Mouse (Mus musculus) macrophage (primary cell): ENCODE data around the gene Phf24. TPM values are rescaled to one million over a fixed set of nuclear protein-coding genes. Genes with fewer than 3 reads are reported as not detected.

ENCODE experiments used
- H3K27ac ChIP-seq: fragments of 350-480 bp; formaldehyde crosslinking; 2 replicates; pipeline ENCODE4 v1.9.0; 2021
- H3K36me3 ChIP-seq: fragments of 350-480 bp; formaldehyde crosslinking; 2 replicates; pipeline ENCODE4 v1.9.0; 2021; ENCODE audit errors: inconsistent target
- H3K4me3 ChIP-seq: fragments of 350-480 bp; formaldehyde crosslinking; 2 replicates; pipeline ENCODE4 v1.9.0; 2021; ENCODE audit errors: inconsistent target
- H3K79me2 ChIP-seq: fragments of 350-480 bp; formaldehyde crosslinking; 2 replicates; pipeline ENCODE4 v1.9.0; 2021; ENCODE audit errors: inconsistent target
- WGBS: methylation state at CpG from one replicate; pipeline ENCODE4 v1.1.7; 2026; ENCODE audit warnings: inconsistent platforms; ENCODE audit not compliant: missing documents; 5-methylcytosine and 5-hydroxymethylcytosine counted together
- polyA plus RNA-seq: library from polyadenylated mRNA; stranded (reverse); fragments of 250-400 nt; gene quantifications from 3 replicates; pipeline ENCODE4 v1.2.4, GENCODE M21; 2018; ENCODE audit warnings: inconsistent platforms

Gene Phf24
- polyA plus RNA-seq, 1 experiment from 2014 or later: not detected

- Histone ChIP-seq H3K4me3 (peak overlapping the region; percentile 32), H3K27ac (peak overlapping the region; percentile 63), H3K79me2 (no peaks in the 10 kb centered on the region), H3K36me3 (no peaks in the 10 kb centered on the region)
- WGBS: 7% methylated on average over 16 of the region's 27 CpGs
These were observed 33.7 kb downstream of the Phf24 start for GRCm38 (mm10) chr4:42950065-42950558.

GRCm38 (mm10) chr4:42951206-42952195 is 35.0 kb downstream of the Phf24 start:
- H3K79me2 ChIP-seq: no peaks in the 10 kb centered on the region
- no peak overlapping the region for H3K27ac ChIP-seq
- H3K36me3 ChIP-seq: no peaks in the 10 kb centered on the region
- 66% methylated on average over 11 of the region's 11 CpGs for WGBS
- no peak overlapping the region for H3K4me3 ChIP-seq

DNA sequence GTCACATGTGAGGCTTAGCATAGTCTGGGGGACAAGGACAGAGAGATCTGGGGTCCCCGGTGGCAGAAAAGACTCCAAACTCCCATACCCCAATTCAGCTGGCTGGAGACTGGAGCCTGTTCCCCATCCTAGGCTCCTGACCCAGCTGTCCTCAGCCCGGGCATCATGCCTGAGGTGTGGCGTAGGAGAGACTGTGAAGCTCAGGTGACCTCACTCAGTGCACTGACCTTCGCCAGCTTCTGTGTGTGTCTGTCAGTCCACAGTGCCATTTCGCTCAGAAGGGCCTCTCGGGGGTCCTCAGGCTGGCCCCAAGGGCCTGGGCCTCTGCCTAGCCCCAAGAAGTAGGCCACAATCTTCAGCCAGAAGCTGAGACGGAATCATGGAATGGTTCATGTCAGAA is 36.1 kb downstream of the Phf24 start:
- Histone ChIP-seq H3K27ac (no peak overlapping the region), H3K4me3 (no peak overlapping the region), H3K36me3 (peaks cover 10% of the 10 kb centered on the region; the same call in 1 of the 2 replicates), H3K79me2 (no peaks in the 10 kb centered on the region)
- 96% methylated on average over 7 of the region's 7 CpGs for WGBS

- 83% methylated on average over 8 of the region's 10 CpGs for WGBS
- H3K36me3 ChIP-seq: peaks cover 14% of the 10 kb centered on the region; the same call in 1 of the 2 replicates
- no peak overlapping the region for H3K4me3 ChIP-seq
- H3K79me2 ChIP-seq: no peaks in the 10 kb centered on the region
- H3K27ac ChIP-seq: no peak overlapping the region
These were observed 37.1 kb downstream of the Phf24 start for GRCm38 (mm10) chr4:42953435-42954094.

DNA sequence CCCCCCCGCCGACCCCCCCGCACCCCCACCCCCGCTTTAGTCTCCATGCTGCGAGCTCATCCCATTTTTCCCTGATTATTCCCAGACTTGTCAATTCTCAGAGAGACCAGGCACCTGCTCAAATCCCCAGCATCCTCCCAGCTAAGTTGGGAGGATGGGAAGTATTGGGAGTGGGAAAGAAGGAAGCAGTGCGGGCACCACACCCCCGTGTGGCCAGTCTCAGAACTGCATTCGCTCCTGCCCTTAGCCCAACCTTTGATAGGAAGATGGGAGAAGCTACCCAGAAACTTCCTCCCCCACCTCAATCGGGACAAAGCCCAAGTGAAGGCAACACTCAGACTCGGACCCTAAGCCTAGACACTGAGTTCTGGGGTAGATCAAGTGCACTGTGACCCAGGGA is 37.8 kb downstream of the Phf24 start:
- H3K36me3 ChIP-seq: peaks cover 14% of the 10 kb centered on the region; the same call in 1 of the 2 replicates
- WGBS: 29% methylated on average over 10 of the region's 10 CpGs
- no peak overlapping the region for H3K4me3 ChIP-seq
- no peaks in the 10 kb centered on the region for H3K79me2 ChIP-seq
- no peak overlapping the region for H3K27ac ChIP-seq

GRCm38 (mm10) chr4:42955200-42955599 is 38.7 kb downstream of the Phf24 start:
- H3K36me3 ChIP-seq: peaks cover 14% of the 10 kb centered on the region; the same call in 1 of the 2 replicates
- no peak overlapping the region for H3K27ac ChIP-seq
- no peaks in the 10 kb centered on the region for H3K79me2 ChIP-seq
- 97% methylated on average over 3 of the region's 3 CpGs for WGBS
- H3K4me3 ChIP-seq: no peak overlapping the region

DNA sequence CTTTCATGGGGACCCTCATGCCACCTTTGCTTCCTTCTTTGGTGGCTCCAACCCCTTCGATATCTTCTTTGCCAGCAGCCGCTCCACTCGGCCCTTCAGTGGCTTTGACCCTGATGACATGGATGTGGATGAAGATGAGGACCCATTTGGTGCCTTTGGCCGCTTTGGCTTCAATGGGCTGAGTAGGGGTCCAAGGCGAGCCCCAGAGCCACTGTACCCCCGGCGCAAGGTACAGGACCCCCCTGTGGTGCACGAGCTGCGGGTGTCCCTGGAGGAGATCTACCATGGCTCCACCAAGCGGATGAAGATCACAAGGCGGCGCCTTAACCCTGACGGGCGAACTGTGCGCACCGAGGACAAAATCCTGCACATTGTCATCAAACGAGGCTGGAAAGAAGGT is 40.1 kb downstream of the Phf24 start:
- 94% methylated on average over 17 of the region's 17 CpGs for WGBS
- peaks cover 14% of the 10 kb centered on the region; the same call in 1 of the 2 replicates for H3K36me3 ChIP-seq

DNA sequence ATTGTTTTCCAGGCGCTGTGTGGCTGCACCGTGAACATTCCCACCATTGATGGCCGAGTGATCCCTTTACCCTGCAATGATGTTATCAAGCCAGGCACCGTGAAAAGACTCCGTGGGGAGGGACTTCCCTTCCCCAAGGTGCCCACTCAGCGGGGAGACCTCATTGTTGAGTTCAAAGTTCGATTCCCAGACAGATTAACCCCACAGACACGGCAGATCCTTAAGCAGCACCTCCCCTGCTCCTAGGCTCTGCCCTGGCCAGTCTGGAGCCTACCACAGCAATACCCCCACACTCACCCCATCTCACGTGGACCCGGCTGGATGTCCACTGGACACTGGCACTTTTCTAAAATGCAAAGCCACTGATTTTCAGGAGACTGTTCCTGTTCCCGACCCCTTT is 40.8 kb downstream of the Phf24 start:
- no peak overlapping the region for H3K4me3 ChIP-seq
- WGBS: 92% methylated on average over 11 of the region's 11 CpGs
- H3K36me3 ChIP-seq: peaks cover 14% of the 10 kb centered on the region; the same call in 1 of the 2 replicates
- H3K79me2 ChIP-seq: no peaks in the 10 kb centered on the region
- H3K27ac ChIP-seq: no peak overlapping the region

More for the DNA sequence above, 40.1 kb downstream of the Phf24 start:
- H3K79me2 ChIP-seq: no peaks in the 10 kb centered on the region
- H3K27ac ChIP-seq: no peak overlapping the region
- no peak overlapping the region for H3K4me3 ChIP-seq

GRCm38 (mm10) chr4:42957979-42958378 is 41.5 kb downstream of the Phf24 start:
- H3K27ac ChIP-seq: no peak overlapping the region
- WGBS: 94% methylated on average over 8 of the region's 8 CpGs

GRCm38 (mm10) chr4:42958942-42959341 is 42.5 kb downstream of the Phf24 start:
- H3K79me2 ChIP-seq: no peaks in the 10 kb centered on the region
- no peak overlapping the region for H3K27ac ChIP-seq
- 90% methylated on average over 8 of the region's 8 CpGs for WGBS
- no peak overlapping the region for H3K4me3 ChIP-seq
- peaks cover 14% of the 10 kb centered on the region; the same call in 1 of the 2 replicates for H3K36me3 ChIP-seq

More at GRCm38 (mm10) chr4:42957979-42958378, 41.5 kb downstream of the Phf24 start:
- H3K4me3 ChIP-seq: no peak overlapping the region
- H3K36me3 ChIP-seq: peaks cover 14% of the 10 kb centered on the region; the same call in 1 of the 2 replicates
- H3K79me2 ChIP-seq: no peaks in the 10 kb centered on the region

DNA sequence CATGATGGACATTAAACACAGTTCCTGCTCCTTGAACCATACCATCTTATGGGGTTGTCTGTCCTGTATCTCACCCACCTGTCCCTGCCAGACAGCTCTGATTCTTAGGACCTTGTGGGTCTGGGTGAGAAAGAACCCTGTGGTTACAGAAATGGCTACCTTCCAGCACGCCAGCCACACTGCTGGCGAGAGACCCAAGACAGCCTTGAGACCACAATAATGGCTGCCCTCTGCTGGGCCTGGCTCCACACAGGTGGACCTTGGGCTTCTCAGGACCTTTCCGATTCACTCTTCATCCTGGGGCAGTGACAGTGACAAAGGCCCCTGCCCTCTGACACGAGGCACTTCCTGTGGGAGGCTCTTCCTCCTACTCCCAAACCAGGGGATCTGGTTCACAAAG is 42.9 kb downstream of the Phf24 start:
- Histone ChIP-seq H3K27ac (no peak overlapping the region), H3K36me3 (peaks cover 14% of the 10 kb centered on the region; the same call in 1 of the 2 replicates)
- WGBS: 49% methylated on average over 4 of the region's 4 CpGs

GRCm38 (mm10) chr4:42961592-42961991 is 45.1 kb downstream of the Phf24 start:
- WGBS: 19% methylated on average over 4 of the region's 4 CpGs
- Histone ChIP-seq H3K4me3 (no peak overlapping the region), H3K36me3 (peaks cover 13% of the 10 kb centered on the region; the same call in 1 of the 2 replicates), H3K79me2 (no peaks in the 10 kb centered on the region), H3K27ac (no peak overlapping the region)

More for the DNA sequence above, 42.9 kb downstream of the Phf24 start:
- Histone ChIP-seq H3K79me2 (no peaks in the 10 kb centered on the region), H3K4me3 (no peak overlapping the region)

DNA sequence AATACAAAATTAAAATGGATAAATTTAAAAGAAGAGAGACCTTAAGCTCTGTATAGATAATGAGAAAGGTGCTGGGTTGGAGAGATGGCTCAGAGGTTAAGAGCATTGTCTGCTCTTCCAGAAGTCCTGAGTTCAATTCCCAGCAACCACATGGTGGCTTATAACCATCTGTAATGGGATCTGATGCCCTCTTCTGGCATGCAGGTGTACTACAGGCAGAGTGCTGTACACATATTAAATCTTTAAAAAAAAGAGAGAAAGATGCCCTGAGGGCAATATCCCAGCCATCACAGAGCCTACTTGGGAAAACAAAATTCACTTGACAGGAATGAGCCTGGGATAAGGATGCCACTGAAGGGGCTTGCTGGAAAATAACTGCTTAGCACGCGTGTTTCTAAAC is 47.0 kb downstream of the Phf24 start:
- Histone ChIP-seq H3K36me3 (no peaks in the 10 kb centered on the region), H3K79me2 (no peaks in the 10 kb centered on the region), H3K27ac (no peak overlapping the region), H3K4me3 (no peak overlapping the region)
- WGBS: 100% methylated on average over 2 of the region's 2 CpGs

DNA sequence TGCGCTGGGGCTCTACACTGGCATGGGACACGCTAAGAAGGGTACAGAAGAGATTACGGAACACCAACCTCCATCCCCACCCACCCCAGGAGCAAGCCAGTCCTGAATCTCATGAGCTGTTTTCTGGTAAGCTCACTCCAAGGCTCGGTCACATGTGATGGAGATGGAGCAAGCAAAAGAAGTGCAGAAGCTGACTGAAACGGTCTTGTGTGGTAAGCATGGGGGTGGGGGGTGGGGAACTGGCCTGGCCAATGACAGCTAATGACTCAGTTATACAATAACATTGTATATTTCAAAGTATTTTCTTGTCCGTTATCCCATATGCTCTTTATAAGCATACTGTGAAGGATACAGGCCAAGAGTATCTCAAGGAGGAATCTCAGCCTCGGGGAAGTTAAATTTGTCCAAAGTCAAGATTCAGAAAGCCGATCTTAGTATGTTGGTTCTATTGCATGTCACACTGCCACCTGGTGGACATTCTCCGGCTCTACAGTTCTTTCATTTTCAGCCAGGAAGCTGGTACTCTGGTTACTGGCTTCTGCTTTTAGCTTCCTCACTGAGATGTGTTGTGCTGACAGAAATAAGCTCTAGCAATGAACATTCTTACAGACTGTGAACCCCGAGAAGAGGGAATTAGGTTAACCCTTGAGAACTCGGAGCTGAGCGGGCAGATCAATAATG is 48.7 kb downstream of the Phf24 start:
- H3K27ac ChIP-seq: peak overlapping the region; percentile 33; the same call in 1 of the 2 replicates
- H3K4me3 ChIP-seq: no peak overlapping the region
- H3K79me2 ChIP-seq: no peaks in the 10 kb centered on the region
- 18% methylated on average over 12 of the region's 12 CpGs for WGBS
- H3K36me3 ChIP-seq: no peaks in the 10 kb centered on the region
